In genomic region chr1:151974887-151975286, GRCm38 (mm10) we compare ENCODE assay signal across 17 mouse cellular contexts.
DNase-seq lines count a peak whose midpoint lies in the region; ATAC-seq and TF ChIP-seq lines count a peak whose summit lies in the region.
"Had no signal": no experiment of that assay in that cellular context is flagged by ENCODE, and none has a peak within 500 bp of the region (broad histone marks: within the 10 kb centered on the region; RNA-seq: fewer than 3 reads in every experiment).

No protein-coding gene starts in this region.

- no peaks in the 10 kb centered on the region for H3K27me3 ChIP-seq in testis, adult 2 months (ENCODE audit: control insufficient read depth, insufficient read depth, low read length)
- H3K27me3 ChIP-seq in heart, embryonic 15.5 days, result no peaks in the 10 kb centered on the region
- H3K27me3 ChIP-seq: limb, embryonic 12.5 days; midbrain, embryonic 15.5 days; neural tube, embryonic 12.5 days; Patski had no signal

- H3K4me3 ChIP-seq in testis, adult 2 months (ENCODE audit: control insufficient read depth, low read depth, low read length), result no peak overlapping the region
- no peak overlapping the region for H3K4me3 ChIP-seq in heart, embryonic 15.5 days
- H3K4me3 ChIP-seq: limb, embryonic 12.5 days; midbrain, embryonic 15.5 days; neural tube, embryonic 12.5 days had no signal

- DNase-seq in kidney, adult 9 months, result peak; percentile 17
- no peak for DNase-seq in kidney, postnatal 25 days
- DNase-seq in testis, postnatal 10 days (ENCODE audit: low spot score), result no peak
- no peak for DNase-seq in left cerebral cortex, adult 18-20 months (ENCODE audit: low spot score in 2 of 2)
- DNase-seq in cerebellum, postnatal 14 days, result no peak
- DNase-seq: cerebellum, adult 2 months; embryo, embryonic 11 days; gastrocnemius, postnatal 36 days; layer of hippocampus, postnatal 36 days; right cerebral cortex, postnatal 14 days had no signal

- WGBS in heart, embryonic 15.5 days, result 34% methylated on average over 8 of the region's 8 CpGs

- no peaks in the 10 kb centered on the region for H3K36me3 ChIP-seq in testis, adult 2 months (ENCODE audit: control insufficient read depth, insufficient read depth, low read length)
- H3K36me3 ChIP-seq in heart, embryonic 15.5 days, result no peaks in the 10 kb centered on the region
- H3K36me3 ChIP-seq: midbrain, embryonic 15.5 days; neural tube, embryonic 12.5 days had no signal

- no peak for TF ChIP-seq CTCF in testis, adult 2 months (IDR thresholded peaks at IDR 0.05; ENCODE audit: control insufficient read depth, insufficient read depth, insufficient replicate concordance, low read depth, low read length)

- no peaks in the 10 kb centered on the region for H3K4me1 ChIP-seq in testis, adult 2 months (ENCODE audit: control insufficient read depth, insufficient read depth, low read length)
- peaks cover 28% of the 10 kb centered on the region for H3K4me1 ChIP-seq in heart, embryonic 15.5 days (replicated peaks)

- H3K27ac ChIP-seq in testis, adult 2 months (ENCODE audit: control insufficient read depth, insufficient read depth, low read depth, low read length), result peak overlapping the region; percentile 61
- peak overlapping the region; percentile 15; the same call in 1 of the 2 replicates for H3K27ac ChIP-seq in heart, embryonic 15.5 days
- H3K27ac ChIP-seq: limb, embryonic 12.5 days; macrophage; midbrain, embryonic 15.5 days; neural tube, embryonic 12.5 days had no signal

- H3K9ac ChIP-seq in heart, embryonic 15.5 days, result no peak overlapping the region
- H3K9ac ChIP-seq: limb, embryonic 12.5 days; midbrain, embryonic 15.5 days; neural tube, embryonic 12.5 days had no signal

- TF ChIP-seq POLR2A in testis, adult 2 months (IDR thresholded peaks at IDR 0.05; ENCODE audit: control insufficient read depth, low read depth, low read length), result no peak

- peak overlapping the region; percentile 26; the same call in 1 of the 2 replicates for H3K4me2 ChIP-seq in heart, embryonic 15.5 days
- H3K4me2 ChIP-seq: limb, embryonic 12.5 days; midbrain, embryonic 15.5 days; neural tube, embryonic 12.5 days had no signal

- H3K9me3 ChIP-seq in heart, embryonic 15.5 days (replicated peaks), result no peaks in the 10 kb centered on the region
- H3K9me3 ChIP-seq: limb, embryonic 12.5 days; midbrain, embryonic 15.5 days; neural tube, embryonic 12.5 days had no signal

- no peak for ATAC-seq in heart, embryonic 15.5 days (replicated peaks; ENCODE audit: insufficient number of reproducible peaks, insufficient read depth, low FRiP score, low read depth)
- ATAC-seq: midbrain, embryonic 15.5 days; Patski had no signal
